Mouse (Mus musculus) ES-CJ7 (cell line): ENCODE measurements around the gene Tigar.
A peak's percentile ranks its signal among the peaks of the same experiment; 100 is the strongest.

Experiments used
- DNase-seq: peaks from one replicate; pipeline ENCODE4 v3.0.0; 2011; ENCODE audit warnings: low read depth, low spot score

Gene Tigar

DNA sequence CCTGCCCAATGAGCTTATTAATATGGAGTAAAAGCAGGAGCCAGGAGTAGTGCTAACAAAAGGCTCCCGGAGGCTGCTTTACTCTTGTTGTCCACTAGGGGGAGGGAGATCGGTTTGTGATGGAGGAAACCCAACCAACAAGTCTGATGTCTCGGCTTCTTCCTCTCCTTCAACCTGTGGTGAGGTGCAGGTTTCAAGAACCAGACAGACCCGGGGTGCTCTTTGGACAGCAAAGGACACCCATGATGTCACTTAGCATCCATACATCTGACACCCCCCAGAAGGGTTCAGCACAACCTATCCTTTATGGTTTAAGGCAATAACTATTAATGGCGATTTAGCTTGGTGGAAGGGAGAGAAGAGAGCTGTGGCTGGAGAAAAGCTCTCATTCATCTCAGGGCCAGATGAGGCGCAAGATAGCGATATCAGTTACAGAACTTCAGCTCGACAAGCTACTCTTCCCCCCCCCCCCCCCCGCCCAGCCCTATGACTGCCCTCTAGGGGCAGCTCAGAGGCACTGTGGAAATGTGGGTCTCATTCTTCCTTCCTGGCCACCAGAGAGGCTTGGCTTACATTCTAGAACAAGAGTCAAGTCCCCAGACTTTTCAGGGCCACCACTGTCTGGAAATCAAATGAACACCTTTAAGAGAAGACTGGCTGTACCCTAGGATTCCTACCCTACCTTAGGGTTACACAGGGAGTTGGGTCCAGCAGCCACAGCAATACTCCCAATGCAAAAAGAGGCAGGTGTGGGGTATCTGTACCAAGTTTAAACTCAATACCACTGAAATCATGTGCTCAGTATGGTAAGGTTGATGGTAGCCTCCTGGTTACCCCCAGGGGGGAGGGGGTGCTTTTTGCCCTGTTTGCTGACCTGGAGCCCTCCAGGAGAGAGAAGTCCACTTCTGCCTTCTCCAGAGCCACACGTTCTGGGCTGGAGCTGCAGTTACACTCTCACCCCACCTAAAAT, 33.1 kb upstream of the Tigar start:
- peak; percentile 84 for DNase-seq

DNA sequence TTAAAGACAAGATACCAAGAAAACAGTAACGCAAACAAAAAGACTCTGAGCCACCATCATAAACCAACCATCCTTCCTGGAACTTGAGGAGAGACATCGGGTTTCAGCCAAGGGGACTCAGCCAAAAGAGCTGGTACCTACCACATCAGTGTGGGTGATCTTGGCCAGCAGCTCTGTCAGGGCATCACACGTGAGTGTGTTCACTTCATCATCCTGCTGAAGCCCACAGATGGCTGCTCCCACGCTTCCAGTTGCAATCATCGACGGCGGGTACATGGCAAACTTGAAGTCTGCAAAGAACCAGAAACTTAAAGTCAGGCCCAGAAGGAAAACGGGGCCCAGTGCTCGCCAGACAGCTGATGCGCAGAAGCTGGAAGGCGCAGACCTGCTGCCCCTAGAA, 29.6 kb upstream of the Tigar start:
- no peak for DNase-seq

DNA sequence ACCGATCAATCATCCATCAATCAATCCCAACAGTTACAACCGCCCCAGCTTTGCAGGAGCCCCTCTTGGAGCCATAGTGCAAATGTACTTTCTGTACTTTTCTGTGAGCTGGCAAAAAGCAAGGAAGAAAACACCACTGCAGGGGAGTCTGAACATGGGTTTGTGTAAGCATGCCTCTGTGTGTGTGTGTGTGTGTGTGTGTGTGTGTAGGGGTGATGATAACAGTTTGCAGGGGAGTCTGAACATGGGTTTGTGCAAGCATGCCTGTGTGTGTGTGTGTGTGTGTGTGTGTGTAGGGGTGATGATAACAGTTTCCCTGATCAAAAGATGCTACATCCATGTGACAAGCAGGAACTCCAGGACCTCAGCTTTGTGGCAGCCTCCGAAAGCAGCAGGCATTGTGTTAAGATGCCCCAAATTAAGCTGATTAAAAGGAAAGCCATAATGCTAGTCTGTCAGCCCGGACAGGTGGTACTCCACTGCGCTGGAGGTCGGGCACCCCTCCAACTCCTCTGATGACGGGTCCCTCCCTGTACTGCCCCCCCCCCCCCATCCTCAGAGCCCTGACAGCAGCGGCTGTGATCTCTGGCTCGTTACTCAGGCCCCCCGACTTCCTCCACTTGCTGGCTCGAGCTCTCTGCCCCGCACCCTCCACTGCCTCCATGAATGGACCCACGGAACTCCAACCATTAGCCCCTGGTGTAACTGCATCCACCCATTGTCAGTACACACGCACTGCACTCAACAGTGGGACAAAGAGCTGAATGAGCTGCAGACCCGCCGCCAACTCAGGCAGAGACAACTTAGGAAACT, 24.3 kb upstream of the Tigar start:
- no peak for DNase-seq

DNA sequence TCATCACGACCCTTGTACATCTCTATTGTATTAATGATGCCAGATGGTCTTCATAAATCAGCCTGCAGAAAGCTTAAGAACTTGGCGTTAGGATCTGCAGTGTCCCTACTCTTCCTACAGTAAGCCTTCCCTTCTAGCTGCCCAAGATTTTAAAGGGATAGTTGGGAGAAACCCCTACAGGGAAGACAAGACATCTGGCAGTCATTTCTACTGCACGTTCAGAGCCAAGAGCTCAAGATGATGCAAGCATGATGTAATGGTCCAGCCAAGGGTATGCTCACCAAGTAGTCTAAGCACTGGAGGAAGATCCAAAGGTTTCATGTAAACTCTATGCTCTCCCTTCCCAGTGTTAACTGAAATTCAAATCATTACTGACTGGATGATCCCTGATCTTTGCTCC, 23.4 kb upstream of the Tigar start:
- no peak for DNase-seq

DNA sequence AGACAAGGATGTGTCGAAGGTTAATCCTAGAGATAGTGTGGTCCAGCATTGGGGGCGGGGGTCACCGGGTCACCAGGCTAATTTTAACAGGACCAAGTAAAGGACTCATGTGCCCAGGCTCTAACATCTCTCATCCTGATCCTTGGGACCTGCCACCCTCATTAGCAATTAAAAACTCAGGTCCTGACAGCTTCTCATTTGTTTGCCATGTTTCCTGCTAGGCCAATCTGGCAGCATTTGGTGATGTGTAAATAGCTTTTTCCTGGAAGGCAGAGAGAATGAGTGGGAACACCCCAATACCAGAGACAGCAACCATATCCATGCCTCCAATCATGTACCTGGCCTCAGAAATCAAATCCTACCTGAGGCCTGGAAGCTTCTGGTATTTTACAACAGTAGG, 22.6 kb upstream of the Tigar start:
- no peak for DNase-seq

DNA sequence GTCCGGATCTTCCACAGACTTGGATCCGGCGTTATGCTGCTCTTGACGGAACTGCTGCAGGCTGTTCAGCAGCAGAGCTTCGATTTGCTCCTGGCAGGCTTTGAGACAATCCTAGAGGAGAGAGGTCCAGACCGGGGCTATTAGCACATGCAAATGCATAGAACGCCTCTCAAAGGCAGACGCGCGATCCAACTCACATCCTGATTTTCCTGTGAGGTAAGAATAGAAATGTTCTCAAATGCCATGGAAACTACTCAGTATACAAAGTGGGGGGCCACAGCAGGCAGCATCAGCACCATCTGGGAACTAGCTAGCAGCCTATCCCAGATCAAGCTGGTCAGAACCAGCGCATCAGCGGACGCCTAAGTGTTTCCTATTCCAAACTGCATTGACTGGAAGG, 21.0 kb upstream of the Tigar start:
- DNase-seq: peak; percentile 96

DNA sequence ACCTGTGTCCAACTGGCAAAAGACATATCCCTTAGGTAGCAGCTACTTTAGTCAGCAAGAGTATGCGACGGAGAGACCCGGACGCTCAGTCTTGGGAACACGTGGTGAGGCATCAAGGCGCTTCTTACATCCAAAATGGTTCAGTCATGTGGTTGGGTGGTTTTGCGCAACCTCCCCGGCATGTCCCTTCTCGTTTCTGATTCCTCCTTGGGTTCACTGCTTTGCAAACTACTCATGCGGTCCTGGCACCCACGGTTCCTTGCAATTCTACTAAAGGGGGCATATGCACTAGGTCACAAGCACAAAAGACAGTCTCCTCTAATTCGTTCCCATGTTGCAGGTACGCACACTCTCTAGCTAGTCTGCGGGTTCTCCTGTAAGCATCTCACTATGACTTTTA, 20.3 kb upstream of the Tigar start:
- no peak for DNase-seq

DNA sequence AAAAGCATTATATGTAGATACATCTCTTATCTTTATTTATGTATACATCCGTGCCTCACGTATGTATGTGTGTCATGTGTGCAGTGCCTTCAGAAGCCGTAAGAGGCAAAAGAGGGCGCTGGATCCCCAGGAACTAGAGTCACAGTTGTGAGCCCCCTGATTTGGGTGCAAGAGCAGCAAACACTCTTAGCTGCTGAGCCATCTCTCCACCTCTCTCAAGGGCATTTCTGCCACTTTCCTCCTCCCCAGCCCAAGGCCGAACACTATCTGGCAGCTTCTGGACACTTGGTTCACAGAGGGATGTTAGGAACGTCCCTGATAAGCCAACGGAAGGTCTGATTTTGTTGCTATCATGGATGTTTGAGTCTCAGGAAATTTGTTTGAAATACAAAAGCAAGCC, 14.1 kb upstream of the Tigar start:
- DNase-seq: no peak

DNA sequence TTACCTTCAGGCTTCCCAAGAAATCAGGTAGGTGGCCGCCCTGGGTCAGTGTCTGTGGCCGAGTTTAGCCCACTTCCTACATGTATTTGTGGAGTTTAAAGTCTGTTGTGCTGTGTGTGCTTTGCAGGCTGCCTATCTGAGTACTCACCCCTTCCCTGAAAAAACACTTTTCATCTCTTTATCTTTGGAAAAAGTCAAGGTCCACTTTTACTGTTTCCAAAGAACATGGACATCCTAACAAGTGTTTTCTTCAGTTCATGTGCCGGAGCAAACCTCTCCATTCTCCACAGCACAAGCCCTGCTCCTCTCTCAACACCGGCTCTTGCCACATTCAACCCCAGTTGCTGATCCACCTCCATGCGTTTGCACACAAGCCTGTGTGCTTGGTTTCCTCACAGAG, 13.6 kb upstream of the Tigar start:
- no peak for DNase-seq

DNA sequence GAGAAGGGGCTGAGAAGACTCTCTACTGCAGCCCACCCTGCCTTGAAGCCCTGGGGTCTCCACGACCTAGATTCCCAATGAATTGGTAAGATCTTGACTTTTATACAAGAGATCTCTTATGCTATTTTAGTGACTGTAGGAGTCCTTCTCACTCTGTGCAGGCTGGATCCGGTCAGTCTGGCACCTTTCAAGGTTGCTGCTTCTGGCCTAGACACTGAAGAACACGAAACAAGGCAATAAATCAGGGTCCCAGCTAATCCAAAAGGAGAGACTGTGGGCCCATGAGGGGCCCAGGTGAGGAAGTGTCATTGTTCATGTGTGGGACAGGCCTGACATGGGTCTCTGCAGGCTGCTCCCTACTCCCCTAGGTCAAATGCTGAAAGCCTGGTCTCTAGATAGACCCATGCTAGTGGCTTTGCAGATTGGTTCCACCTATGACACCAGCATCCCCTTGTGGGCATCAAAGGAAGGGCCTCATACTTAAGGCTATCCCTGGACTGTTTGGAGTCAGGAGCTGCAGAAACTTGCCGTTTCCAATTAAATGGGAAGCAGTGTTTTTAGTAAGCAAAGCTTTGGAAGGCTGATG, 13.0 kb upstream of the Tigar start:
- DNase-seq: peak; percentile 67

DNA sequence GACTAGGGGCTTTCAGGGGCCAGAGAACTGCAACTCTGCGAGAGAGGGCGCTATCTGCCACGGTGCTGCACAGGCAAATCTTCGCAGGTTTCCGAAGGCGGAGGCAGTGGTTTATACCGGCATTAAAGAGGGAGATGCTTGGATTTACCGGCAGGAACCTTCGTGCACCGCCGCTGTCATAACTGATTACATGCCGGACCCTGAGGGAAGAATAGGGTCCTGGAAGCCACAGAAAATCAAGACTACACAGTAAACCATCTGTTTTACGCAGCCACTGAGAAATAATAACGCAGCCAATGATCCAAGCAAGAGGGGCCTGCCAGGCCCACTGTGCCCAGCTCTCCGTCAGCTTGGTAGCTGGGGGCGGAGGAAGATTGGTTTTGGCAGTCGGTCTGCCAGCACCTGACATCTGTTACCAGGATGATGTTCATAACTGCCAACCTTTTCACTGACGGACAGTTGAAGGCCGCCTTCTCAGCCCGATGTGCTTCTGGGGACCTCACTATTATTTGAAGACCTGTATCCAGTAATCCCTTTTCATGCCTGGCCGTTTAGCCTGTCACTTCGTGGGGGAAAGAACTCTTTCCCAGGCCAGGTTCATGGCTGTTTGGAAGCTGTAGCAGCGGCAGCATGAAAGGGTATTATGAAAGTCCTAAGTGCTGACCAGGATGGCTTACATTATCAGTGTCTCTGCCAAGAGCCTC, 5.5 kb upstream of the Tigar start:
- peak; percentile 70 for DNase-seq

DNA sequence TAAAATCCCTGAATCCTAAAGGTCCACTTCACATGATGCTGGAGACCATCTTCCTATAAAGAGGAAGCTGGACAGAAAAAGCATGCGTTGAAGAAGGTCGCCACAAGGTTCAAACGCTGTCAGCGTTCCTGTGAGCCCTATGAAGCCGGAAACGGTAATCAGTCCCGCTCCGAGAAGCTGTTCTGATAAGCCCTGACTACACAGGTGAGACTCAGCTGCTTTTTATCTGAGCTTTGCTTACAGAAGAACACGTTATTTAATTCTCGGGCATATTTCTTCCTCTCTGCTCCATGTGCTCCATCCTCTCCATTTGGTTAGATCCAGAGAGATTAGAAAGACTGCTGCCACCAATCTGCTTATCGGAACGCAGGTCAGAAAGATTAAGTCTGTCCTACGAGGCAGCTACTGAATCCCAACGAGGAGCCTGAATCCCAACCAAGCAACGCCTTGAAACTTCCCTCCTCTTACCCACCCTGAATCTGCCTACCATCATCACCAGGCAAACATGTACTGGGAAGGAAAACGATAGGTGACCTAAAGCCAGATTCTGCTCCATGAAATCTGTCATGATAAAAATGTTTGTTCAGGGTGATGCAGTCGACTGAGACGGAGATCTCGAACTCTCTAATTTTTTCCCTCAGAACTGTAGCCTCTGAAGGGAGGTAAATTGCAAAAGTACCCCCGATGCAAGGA, 843 bp downstream of the Tigar start:
- no peak for DNase-seq

DNA sequence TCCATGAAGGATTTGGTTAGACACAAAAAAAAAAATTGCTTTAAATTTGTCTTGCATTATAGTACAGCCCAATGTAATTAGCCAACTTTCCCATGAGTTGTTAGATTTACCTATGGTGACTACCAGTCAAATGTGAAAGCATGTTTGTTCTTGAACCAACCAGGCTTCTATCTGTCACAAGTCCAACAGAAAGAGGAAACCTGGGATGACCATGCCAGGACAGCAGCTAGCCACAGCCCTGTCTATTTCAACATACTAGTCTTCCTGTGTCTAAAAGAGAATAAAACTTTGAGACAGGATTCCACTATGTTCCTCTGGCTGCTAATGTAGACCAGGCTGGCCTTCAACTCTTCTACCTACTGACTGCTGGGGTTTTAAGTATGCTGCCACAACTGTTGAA, 1.9 kb downstream of the Tigar start:
- no peak for DNase-seq

DNA sequence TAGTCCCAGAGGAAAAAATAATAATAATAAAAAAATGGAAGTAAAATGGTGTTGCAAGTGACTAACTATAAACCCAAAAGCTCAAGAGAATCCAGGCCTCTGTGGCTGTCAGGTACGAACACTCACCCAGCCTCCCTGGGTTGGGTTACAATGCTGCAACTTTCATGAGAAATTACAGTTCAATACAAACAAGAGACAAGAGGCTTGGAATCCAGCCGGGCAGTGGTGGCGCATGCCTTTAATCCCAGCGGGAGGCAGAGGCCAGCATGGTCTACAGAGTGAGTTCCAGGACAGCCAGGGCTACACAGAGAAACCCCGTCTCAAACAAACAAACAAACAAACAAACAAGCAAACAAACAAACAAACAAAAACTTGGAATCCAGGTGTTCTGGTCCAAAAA, 2.6 kb downstream of the Tigar start:
- peak; percentile 60 for DNase-seq

DNA sequence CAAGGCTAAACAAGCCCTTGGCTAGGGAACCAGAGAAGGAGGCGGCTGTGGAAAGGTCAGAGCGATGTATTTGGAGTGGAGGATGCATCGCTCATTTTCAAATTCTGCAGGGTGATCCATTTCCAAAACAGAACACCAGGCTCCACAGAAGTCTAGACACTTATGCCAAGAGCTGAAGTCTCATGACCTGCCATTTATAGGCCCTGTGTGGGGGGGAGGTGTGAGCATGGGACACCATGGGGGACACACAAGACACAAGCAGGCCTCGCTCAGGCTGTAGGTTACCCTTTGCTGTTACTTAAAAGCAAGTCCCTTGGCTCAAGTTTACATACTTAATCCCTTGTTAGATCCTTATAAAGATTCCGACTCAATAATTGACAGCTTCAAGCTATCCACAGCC, 3.2 kb downstream of the Tigar start:
- DNase-seq: no peak

DNA sequence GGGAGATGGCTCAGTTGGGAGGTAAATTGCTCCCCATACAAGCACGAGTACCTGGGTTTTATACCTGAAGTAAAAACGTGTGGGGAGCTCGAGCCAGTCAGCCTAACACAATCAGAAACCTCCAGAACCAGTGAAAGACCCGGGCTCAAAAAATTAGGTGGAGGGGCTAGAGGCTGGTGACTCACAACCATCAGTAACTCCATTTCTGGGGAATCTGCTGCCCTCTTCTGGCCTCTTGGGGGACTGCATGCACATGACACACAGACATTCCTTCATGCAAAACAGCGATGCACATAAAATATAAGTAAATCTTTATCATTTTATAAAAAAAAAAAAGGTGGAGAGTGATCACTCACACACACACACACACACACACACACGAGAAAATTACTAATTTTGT, 4.2 kb downstream of the Tigar start:
- peak; percentile 84 for DNase-seq

DNA sequence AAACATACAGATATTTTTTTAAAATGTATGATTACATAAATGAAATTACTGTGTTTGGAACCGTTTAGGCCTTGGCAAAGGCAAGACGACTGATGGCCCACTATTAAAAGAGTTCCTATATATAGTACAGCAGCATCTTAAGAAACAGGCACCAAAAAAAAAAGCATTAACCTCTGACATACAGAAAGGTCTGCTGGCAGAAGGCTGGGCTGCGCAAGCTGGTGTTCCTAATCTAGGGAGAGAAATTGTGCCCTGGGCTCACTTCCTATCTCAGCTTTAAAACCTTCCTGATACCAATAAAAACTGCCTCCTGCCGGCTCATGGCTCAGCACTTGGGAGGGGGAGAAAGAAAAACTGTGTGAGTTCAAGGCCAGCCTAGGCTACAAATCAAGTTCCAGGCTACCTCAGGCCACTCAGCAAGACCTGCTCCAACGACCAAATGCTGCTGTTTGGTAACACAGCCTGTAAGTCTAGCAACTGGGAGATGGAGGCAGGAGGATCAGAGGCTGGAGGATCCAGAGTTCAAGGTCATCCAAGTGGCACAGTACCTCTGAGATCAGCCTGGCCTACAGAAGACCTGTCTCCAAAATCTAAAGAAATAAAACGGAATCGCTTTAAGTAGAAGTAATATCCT, 4.8 kb downstream of the Tigar start:
- peak; percentile 58 for DNase-seq

DNA sequence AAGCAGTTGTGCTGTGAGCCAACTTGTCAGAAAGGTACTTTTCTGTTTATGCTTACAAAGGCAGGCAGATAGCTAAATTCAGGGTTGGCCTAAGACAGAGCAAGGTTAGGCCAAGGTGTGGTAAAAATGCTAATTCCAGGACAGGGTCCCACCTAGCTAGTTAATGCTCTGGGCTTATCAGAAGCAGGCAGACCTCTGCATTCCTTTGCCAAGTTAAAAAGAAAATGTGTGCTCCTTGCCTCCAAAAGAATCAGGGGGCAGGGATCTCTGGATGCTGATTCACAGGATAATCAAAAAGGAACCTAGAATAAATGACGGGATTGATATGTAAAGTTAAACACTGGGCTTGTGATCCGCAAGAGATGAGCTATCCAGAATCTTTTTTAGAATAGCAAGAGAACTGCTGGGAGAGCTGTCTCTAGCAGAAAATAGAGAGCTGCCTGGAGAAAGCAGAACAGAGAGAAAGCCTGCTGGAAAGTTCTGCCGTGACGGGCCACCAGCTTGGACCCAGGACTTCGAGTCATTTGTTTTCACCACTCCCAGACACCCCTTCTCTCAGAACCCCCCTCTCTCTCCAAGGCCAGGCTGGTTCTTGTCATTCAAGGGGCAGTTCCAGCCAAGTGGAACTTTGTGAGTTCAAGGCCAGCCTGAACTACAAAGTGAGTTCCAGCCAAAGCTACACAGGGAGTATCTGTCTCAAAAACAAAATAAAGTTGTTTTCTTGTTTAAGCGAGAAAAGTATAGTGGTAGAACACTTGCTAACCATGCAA, 5.7 kb downstream of the Tigar start:
- peak; percentile 84 for DNase-seq

DNA sequence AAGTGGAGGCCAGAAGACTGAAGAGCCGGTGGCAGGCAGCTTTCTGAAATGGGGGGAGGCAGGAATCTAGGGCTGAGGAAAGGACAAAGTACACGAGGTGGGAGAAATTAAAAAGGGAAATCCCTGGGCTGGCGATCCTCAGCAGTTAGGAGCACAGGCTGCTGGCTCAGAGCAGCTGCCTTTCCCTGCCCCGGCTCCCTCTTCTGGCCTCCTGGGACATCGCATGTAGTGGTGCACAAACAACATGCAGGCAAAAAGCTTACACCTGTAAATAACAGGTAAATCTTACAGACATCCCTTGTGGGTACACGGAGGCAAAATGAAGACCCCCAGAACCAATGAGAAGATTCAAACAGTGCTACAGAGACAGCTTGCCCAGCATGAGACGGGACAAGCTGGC, 14.8 kb downstream of the Tigar start:
- DNase-seq: peak; percentile 60

DNA sequence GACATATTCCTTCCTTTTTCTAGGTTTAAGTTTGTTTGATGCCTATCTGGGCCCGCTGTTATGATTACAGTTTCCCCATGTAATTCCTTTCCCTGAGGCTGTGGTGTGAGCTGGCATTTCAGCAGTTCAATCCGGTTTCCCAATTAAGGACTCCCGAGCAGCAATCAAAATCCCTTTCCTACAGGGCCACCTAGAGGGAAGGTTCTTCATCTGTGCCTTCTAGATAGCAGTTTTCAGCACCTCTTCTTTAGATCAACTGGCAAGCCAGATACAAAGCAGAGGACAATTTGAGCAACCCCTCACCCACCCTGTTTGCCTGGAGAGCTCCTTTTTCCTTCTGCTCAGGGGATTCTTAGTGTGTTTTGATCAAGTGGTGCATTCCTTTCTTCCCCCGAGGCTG, 22.6 kb downstream of the Tigar start:
- DNase-seq: no peak
